Mouse (Mus musculus): ENCODE data around the gene Fam241a.

DNA sequence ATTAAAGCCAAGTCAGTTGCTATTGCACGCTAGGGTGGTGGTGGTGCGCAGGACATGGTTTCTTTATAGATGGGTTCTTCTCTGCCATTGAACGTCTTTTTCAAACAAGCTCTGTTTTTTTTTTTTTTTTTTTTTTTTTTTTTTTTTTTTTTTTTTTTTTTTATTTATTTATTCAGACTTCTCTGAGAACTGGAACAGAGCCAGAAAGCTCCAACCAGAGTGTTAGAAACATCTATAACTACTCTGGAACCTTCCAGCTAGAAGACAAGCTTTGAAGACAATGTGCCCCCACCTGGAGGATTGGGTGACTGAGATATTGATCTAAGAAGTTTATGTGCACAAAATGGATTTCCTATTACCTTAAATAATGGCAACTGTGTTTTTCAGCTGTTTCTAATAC is 32.6 kb downstream of the Fam241a start:
- TF ChIP-seq IRF4 (IDR thresholded peaks at IDR 0.05; ENCODE audit: low read depth, low read length), result no peak
- TF ChIP-seq KAT2A (IDR thresholded peaks at IDR 0.05; ENCODE audit: insufficient replicate concordance, low read length), result no peak
- TF ChIP-seq GABPA (IDR thresholded peaks at IDR 0.05; ENCODE audit: insufficient replicate concordance, low read depth, low read length), result no peak
- TF ChIP-seq MAX (IDR thresholded peaks at IDR 0.05; ENCODE audit: low read length), result no peak
- no peak for TF ChIP-seq POLR2A (IDR thresholded peaks at IDR 0.05; ENCODE audit: low read depth, low read length)
- TF ChIP-seq BHLHE40 (IDR thresholded peaks at IDR 0.05; ENCODE audit: low read depth, low read length), result no peak
- TF ChIP-seq MEF2A (IDR thresholded peaks at IDR 0.05; ENCODE audit: borderline replicate concordance, low read depth, low read length), result no peak
- no peak for TF ChIP-seq E2F4 (IDR thresholded peaks at IDR 0.05; ENCODE audit: insufficient replicate concordance, low read depth, low read length)
- no peak for TF ChIP-seq EP300 (IDR thresholded peaks at IDR 0.05; ENCODE audit: low read length)
